Mouse (Mus musculus) T-cell, adult 2 months (primary cell): ENCODE data around the gene Tmtc2.

ENCODE experiments used
- DNase-seq: peaks from one replicate; pipeline ENCODE4 v3.0.0; 2022; ENCODE audit warnings: low spot score

Tmtc2 gene

DNA sequence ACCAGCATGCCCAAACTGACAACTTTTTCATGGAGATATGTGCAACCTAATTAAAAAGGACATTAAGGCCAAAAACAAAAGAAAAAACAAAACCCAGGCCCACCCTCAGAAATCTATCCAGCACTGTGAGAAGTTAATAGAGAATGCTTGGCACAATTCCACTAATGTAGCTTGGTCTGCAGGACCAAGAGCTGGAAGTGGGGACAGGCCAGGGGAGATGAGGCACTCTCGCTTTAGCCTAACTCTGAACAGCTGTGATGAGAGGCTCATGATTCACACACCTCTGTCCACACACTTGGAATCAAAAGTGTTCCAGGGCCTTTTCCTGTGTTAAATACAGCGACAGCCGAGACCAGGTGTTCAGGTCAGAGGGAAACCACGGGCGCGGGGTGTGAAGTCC, 79.0 kb downstream of the Tmtc2 start:
- no peak for DNase-seq

DNA sequence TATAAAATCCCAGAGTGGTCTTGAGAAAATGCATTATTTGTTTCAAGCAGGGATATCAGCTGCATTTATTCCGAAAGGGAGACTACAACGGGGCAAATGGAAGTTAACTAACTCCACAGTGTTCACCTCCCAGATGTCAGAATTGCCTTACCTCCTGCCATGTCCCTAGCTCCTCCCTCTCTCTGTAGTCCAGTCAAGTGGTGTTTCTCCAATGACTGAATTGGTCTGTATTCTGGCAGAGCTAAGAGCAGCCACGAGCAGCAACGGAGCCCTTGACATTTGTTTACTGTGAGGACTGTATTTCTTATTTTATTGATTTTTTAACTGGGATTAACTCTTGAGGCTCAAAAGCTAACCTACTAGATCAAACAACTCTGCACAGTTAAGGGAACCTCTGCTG, 81.8 kb downstream of the Tmtc2 start:
- no peak for DNase-seq

DNA sequence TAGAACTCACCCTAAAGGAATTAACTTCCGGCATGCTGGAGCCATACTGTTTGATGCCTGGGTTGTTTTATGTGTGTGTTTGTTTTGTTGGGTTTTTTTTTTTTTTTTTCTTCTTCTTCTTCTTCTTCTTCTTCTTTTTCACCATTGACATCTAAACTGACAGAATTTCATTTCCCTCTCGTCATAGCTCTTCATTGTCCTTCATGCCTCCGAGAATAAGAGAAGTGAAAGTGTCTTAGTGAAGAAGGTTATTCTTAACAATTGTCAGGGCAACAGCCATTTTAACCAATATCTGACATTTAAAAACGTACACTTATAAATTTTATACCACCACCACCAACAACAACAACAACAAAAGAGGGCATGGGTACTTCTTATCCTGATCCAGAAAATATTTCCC, 83.5 kb downstream of the Tmtc2 start:
- no peak for DNase-seq

DNA sequence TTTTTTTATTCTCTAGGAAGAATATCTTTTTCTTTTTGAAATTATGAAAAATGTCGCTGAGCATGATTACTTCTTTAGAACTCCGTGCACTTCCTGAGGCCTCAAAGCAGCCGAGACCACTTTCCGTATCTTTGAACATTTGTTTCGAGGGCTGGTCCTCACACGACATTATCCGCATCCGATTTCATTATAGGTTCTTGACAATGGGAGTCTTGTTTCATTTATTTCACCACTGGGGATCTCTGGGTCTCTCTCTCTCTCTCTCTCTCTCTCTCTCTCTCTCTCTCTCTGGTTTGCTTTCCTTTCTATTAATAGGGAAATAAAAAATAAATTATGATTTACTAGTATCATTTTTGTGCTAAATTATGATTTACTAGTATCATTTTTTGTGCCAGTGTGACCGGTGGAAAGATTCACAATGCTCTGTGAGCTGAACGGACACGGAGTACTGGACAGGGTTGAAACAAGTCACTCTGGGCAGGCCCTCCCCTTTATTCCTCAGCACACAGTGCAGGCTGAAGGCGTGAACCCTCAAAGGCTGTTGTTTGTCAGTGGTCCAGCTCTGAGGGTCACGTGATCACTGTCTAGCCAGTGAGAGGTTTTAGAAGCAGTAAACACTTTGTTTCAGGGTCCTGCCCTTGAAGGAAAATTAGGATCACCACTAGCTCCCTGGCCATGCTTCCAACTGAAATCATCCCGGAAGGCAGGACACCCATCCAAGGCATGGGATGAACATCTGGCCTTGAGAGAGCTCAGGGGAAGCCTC, 84.1 kb downstream of the Tmtc2 start:
- DNase-seq: no peak

DNA sequence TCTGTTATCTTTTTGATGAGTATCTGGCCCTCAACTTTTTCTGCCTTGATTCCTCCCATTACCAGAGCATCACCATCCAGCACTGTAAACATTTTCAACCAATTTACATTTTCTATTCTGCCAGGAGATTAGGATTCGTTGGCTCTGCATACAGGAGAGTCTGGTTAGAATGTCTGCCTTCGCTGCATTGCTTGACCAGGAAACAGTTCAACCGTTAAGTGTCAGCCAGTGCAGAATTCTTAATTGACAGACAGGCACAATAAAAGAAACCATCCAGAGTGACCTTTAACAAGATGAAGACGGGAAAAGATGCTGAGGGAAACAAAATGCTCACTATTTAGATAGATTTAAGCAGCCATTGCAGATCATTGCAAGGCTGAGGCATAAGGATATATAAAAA, 87.3 kb downstream of the Tmtc2 start:
- DNase-seq: no peak

DNA sequence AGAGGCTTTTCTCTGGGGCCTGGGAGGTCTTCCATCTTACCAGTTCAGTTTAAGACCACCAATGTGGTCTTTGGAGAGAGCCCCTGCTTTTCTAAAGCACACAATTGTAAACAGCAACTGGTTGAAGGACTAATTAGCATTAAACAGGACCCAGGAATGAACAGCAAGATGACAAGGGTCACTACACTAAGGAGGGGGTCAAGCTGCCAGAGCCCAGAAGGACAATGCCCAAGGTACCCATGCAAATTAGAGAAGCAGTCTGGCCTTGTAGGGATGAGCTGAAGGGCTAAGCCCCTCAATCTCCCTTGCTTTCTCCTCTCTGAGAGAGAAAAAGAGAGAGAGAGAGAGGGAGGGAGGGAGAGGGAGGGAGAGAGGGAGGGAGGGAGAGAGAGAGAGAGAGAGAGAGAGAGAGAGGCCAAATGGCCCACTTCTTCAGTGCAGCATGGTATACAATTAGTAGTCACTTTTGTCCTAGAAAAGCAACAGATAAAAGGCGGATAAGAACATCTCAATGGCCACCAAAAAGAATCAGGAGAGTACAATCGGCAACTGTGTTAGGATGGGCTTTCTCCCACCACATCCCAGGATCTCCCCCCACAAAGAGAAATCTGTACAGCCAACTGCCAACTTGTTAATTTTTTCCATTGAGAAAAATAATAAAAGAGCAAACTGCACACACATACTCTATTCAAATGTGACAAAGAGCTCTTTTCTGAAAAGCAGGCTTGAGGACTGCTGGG, 89.7 kb downstream of the Tmtc2 start:
- DNase-seq: no peak

DNA sequence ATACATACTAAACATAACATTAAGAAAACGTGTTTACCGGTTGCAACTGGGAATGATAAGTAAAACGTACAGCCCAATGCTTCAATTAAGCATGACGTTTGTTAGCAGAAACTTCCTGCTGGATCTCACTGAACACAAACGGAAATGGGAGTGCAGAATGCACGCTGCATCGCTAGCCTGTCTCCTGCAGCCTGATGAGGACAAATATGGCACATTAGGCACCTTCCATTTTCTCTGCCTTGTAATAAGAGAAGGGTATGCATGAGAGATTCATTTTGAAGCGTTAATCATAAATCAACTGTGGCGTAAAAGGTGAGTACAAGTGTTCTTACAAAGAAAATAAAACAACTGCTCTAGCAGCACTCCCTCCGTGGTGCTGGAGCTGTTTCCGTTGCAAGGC, 94.5 kb downstream of the Tmtc2 start:
- no peak for DNase-seq

DNA sequence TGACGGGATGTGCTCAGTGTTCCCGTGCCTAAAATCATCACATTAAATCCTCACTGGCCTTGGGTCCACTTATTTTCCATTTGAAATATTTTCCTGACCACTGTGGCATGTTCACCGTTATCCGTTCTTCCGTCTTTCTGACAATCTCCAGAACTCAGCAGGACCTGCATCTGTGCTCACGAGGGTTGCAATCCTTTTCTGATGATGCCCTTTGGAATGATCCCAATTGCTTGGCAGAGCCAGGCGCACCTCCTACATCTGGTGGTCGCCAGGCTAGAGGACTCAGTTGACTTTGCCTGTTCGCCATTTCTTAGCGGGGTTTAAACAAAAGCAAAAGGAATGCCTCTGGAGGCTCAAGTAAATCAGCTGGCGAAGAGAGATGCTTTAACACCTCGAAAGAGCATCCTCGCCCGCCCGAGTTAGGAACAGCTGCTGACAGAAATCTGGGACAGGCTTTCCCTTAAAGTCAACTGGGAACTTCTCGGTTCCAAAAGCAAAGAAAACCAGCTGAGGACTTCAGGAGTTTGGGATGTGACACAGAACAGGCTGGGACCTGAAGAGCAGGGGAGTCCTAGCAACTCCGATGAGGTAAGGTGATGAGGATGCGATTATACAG, 96.5 kb downstream of the Tmtc2 start:
- DNase-seq: no peak

DNA sequence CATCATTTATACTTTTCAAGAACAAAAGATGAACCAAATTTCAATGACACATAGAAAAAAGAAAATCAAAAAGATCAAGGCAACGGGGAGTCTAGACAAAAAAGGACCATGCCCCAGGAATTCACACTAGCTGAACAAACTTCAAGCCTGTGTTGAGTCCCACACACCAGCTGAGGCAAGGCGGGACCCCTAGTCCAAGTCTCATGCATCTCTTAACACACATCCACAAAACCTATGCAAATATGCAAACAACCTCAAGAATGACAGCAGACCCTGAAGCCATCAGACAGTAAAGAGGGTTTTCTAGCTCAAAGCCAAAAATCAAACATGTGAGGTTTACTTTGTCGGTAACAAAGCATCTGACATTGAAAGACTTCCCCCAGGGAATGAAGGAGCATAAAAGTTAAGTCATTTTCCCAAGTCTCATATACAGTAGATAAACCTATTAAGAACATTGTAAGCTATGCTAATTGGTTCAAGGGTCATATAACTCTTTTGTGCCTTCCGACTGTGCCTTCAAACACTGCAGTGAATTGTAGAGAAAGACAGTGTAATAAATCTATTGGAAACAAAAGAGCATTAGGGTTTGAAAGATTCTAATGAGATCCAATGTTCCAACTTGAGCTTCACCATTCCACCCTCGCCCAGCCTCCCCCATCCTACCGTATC, 100.0 kb downstream of the Tmtc2 start:
- DNase-seq: no peak

DNA sequence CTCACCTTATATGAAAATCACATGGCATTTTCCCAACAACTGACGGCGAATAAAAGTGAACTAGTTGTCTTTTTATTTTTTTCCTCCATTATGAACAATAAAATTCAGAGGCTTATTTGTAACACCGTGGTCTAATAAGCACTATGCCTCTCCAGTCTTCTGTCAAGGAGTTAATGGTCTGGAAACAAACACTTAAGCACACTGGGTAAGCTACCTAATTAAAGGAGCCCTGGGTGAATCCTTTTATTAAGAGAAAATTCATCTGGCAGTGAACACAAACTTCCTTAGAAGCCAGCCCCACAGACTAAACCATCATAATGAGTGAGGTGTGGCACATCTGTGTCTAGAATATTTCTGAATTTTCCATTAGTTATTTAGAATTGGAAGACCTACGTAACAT, 109.9 kb downstream of the Tmtc2 start:
- DNase-seq: no peak

DNA sequence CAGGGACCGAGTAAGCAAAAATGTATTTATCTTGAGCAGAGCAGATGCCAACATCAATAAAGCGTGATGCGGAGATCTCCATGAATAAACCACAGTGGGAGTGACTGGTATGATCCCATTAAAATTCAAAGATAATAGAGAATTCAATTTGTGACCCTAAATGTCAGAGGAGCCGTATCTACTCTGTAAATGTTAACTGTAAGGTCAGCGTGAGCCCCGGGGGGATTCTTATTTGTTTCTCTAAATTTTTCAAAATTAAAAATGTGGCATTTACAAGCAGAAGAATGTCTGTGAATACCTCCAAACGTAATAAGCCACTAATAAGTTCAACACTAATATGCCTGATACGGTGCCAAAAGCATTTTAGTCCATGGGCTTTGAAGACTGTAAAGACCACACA, 120.8 kb downstream of the Tmtc2 start:
- DNase-seq: no peak

DNA sequence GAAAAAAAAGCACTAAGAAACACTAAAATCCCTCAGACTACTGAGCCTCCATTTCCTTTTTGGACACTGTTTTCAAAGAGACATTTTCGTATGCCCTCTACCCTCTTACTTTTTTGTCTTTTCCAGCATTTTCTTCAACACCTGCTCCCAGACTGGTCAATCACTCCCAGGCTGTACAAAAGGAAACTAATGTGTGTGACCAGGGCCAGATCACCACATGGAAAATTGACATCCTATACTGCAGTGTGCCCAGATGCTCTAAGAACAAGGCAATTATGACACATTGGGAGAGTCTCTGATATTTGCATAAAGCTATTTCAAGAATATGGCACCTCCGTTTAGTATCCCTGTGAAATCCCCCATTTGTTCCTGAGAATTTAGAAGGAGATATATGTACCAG, 127.1 kb downstream of the Tmtc2 start:
- no peak for DNase-seq

DNA sequence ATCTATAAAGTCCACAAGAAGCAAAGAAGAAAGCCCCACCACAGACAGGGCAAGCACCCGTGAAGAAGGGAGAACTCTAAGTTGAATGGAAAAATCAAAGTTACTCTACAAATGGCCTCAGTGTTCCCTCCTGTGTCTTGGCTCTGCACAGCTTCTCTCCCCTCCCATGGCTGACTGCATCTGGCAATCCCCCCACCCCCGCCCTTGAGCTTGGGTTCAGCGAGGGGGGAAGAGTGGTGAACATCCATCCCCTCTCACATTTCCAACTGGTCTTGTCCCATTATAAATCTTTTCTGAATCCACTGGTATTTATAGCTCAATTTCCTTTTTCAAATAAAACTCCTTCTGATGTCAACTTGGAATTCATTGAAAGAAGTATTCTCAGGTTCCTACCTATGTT, 129.9 kb downstream of the Tmtc2 start:
- no peak for DNase-seq

DNA sequence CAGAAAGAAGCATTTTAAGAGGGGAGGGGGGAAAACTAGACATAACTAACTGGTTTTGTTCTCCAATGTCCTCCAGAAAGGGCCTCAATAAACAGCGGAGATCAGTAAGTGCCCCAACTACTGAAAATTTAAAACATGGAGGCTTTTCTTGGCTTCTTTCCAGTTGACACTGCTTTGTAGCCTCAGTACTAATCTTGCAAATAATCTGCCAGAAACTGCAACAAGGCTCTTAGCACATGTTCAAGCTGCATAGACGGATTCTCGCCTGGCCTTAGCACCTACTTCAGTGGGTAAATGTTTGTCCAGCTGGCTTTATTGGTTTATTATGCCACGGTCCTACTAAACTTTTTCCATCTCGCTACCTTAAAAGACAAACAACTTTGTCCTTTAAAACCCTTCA, 139.4 kb downstream of the Tmtc2 start:
- no peak for DNase-seq

DNA sequence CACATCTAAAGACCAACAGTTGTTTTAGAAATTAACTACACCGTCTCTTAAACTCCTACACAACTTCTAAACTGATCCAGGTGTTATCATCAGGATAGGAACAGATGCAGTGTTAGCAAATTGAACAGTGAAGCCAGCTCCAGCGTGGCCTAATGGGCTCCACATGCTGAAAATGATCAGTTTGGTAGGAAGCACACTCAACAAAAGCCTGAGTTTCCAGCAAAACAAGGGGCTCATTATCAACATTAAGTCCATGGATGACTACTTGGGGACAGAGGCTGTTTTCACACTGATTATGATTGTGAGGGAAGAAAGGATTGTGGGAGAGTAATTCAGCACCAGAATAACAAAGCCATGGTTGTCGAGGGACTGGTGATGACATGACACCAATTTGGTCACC, 143.4 kb downstream of the Tmtc2 start:
- no peak for DNase-seq

DNA sequence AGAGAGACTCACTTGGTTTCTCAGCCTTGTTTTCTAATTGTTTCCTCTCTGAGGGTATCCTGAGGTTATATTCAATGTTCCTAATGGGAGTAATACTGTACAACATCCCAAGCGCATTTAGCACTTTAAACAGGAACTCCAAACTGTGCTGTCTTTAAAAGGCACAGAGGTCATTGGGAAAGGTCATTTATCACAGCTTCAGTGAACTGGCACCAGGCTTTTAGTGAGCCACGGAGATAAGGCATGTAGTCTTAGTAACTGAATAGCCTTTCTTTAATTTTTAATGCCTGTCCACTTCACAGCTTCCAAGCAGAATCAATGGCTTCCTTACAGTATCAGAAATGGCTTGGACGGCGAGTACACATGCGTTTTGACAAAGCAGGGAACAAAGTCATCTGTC, 144.0 kb downstream of the Tmtc2 start:
- no peak for DNase-seq

DNA sequence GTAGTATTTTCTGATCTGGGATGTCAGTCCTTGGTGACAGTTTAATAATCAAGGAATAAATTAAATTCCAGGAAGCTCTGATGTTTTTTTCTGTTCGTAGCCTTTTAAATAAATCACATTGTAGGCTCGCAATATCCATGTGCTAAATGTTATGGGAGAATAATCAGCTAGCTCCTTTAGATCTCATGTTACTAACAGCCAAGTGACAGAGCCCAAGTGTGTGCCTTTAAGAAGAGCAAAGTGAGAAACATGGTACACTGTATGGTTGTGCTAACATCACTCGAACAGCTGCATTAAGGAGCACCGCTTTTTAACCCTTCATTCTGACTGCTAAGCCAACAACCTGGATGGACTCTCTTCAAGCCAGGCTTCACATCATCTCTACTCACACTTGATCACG, 146.2 kb downstream of the Tmtc2 start:
- DNase-seq: no peak

DNA sequence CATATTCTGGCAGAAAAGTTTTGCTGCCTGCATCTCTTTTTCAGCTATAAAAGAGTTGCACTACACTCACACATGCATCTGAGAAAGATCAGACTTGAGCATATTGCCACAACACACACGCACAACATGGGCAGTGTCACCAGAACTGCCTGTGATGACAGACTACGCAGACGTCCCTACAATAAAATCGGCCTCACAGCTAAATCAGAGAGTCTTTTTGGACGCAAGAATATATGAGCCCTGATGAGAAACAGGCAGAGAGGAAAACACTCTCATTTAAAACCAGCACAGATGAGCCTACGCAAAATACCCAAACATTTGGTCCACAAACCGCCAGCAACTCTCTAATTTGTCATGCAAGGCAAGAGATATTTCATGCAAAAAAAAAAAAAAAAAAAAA, 146.6 kb downstream of the Tmtc2 start:
- DNase-seq: no peak

DNA sequence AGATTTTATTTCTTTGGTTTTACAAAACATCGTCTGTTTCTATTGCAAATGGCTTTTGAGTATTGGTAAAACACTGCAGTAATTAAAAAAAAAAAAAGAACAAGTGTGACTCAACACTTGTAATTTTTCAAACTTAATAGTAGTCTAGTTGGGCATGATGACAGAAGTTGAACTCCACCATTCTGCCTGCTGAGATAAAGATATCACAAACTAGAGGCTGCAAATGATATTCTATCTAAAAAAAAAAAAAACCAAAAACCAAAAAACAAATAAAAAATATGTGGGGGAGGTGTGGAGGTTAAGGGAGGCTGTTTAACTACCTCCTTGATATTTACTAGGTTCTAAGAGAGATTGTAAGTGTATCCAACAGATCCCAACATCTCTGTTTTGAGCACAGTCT, 149.2 kb downstream of the Tmtc2 start:
- no peak for DNase-seq

DNA sequence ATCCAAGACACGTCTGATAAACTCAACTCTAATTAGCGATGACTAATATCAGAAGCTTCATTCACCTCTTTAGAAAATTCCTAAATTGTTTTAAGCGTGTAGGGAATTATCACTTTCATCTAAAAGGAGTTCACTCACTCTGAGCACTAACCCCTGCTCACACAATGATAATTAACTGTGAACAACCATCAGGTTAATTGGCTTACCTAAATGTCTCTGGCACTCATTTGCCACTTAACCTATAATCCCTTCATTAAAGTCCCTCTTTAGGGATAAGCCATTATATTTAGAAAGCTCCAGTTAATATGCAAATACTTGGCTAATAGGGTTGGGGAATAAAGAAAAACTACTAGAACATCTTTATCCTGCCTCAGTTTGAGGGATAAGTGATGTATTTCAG, 151.1 kb downstream of the Tmtc2 start:
- DNase-seq: no peak

DNA sequence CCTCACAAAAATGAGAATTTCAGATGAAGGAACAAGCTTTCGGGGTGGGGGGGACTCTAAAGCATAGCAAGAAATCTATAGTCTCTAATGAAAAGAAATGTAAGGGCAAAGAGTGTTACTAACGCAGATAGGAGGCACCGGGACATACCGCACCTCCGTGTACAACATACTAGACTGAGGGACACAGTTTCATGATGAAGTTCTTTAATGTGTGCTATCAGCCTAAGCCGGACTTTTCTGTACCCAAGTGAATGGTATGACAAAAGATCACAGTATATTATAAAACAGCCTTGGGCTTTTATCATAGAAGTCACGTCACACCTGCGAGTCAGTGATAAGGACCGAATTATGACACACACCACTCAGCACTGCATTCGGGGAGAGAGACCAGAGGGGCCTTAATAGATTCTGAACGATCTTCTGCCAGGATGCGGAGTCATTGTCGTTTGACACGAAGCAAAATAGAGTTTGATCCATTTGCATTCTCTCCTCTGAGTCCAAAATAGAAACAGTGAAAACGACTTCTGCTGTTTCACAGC, 156.3 kb downstream of the Tmtc2 start:
- no peak for DNase-seq

DNA sequence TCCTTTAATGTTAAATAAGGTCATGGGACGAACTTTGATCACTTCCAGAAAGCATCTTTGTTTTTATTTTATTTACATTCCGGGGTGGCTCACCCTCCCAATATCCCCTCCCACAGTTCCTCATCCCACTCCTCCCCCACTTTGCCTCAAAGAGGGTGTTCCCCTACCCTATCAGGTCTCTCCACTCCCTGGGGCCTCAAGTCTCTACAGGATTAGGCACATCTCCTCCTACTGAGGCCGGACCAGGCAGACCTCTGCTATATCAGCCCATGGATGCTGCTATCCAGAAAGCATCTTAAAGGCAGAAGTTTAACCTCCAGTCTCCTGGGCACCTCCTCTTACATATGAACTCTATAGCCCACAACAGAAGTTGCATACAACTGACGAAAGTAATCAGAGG, 157.7 kb downstream of the Tmtc2 start:
- no peak for DNase-seq
